Mouse (Mus musculus): ENCODE measurements around the gene Rab5if. TPM values are rescaled to one million over a fixed set of nuclear protein-coding genes. Genes with fewer than 3 reads are reported as not detected.
"Not testable (repeated sequence)": the region's sequence is repeated elsewhere in the genome, so short reads cannot be mapped to it uniquely, and the experiment has no call there.

The Rab5if gene
- 182 and 204 TPM in 2 replicates for polyA plus RNA-seq (2016; fragmentation: Nextera tagmentation; extraction: Ambion mirVana)

DNA sequence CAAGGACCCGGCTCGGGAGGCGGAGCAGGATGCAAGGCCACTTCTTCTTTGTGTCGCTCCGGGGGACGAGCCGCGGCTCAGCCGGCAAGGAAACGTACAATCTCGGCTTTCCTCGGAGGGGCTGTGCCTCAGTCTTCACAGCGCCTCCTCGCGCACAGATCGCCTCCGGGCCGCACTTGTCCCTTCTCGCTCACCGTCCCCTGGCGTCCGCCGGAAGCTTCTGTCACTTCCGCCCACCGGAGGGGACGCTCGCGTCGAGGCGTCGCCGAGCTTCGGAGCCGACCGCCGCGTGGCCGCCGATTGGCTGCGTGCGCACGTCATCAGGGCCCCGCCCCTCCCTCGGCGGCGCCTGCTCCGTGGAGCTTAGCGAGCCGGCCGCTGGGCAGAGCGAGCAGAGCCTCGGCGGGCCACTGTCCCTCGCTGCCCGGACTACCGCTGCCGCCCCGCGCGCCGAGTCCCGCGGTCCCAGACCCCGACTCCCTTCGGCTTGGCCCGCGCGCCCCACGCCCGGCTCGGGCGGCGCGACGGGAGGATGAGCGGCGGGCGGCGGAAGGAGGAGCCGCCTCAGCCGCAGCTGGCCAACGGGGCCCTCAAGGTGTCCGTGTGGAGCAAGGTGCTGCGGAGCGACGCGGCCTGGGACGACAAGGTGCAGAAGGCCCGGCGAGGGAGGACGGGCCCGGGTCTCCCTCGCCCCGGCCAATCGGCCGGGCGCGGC, at the start of gene Rab5if:
Gene Rab5if (plus strand): TSS at position 357 of the 715 bp plus-strand sequence.
- H3K36me3 ChIP-seq = peaks cover 60% of the 10 kb centered on the region
- DNase-seq (ENCODE audit: low spot score) = peak; percentile 99
- H3K9me3 ChIP-seq (replicated peaks) = no peaks in the 10 kb centered on the region
- peak within 1 kb of the TSS; percentile 98 for H3K4me3 ChIP-seq
- peaks cover 17% of the 10 kb centered on the region for H3K4me1 ChIP-seq
- H3K27ac ChIP-seq = peak within 1 kb of the TSS; percentile 92
- WGBS = under 1% methylated on average over 98 of the region's 98 CpGs
- no peaks in the 10 kb centered on the region for H3K27me3 ChIP-seq (ENCODE audit: low read depth, poor library complexity, severe bottlenecking)

DNA sequence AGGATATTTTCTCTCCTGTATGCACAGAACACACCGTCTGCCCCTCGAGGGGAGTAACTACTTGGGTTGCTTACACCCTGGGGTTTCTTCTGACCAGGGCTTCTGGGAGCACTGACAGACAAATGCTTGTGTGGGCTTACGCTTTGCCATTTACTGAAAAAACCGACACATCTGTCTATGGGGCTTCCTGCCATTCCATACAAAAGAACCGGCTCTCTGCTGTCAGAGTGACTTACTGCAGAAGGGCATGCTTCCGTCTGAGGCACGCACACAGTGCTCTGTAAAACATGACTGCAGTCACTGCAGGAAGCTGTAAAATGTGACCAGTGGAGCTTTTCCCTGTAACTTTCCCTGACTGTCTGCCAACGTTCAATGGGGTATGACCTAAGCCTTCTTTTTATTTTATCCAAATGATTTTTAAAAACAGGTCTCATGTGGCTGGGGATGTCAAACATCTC, 48.6 kb upstream of the Rab5if start:
- Histone ChIP-seq H3K4me1 (peaks cover 36% of the 10 kb centered on the region), H3K27ac (peak overlapping the region; percentile 73; the same call in 1 of the 2 replicates), H3K36me3 (no peaks in the 10 kb centered on the region), H3K4me3 (no peak overlapping the region), H3K9me3 (replicated peaks) (no peaks in the 10 kb centered on the region), H3K27me3 (ENCODE audit: low read depth, poor library complexity, severe bottlenecking) (no peaks in the 10 kb centered on the region)
- DNase-seq (ENCODE audit: low spot score) = peak; percentile 42
- WGBS = 16% methylated on average over 8 of the region's 8 CpGs

- Histone ChIP-seq H3K4me1 (peaks cover 32% of the 10 kb centered on the region), H3K27me3 (ENCODE audit: low read depth, poor library complexity, severe bottlenecking) (no peaks in the 10 kb centered on the region), H3K9me3 (replicated peaks) (no peaks in the 10 kb centered on the region), H3K4me3 (no peak overlapping the region), H3K36me3 (no peaks in the 10 kb centered on the region), H3K27ac (peak overlapping the region; percentile 73)
- DNase-seq (ENCODE audit: low spot score) = no peak
- WGBS = 39% methylated on average over 5 of the region's 5 CpGs
Measured at GRCm38 (mm10) chr2:156814893-156815292, 48.0 kb upstream of the Rab5if start.

DNA sequence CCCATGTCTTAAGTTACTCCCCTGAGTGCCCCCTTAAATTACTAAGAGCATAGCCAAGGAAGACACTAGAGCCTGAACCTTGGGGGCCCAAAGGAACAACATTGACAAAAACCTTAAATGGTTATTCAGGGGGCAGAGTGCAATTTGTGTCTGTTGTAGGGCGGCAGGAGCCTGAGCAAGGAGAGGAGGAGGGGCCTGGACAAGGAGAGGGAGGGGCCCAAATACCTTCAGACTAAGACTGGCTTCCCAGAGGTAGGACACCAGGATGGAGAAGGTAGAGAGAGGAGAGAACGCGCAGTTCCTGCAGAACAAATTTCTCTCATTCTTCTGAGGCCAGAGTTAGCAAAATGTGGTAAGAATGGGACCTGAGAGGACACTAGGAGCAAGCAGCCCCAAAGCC, 47.5 kb upstream of the Rab5if start:
- peak overlapping the region; percentile 73 for H3K27ac ChIP-seq
- no peaks in the 10 kb centered on the region for H3K36me3 ChIP-seq
- peaks cover 30% of the 10 kb centered on the region for H3K4me1 ChIP-seq
- no peak for DNase-seq (ENCODE audit: low spot score)
- H3K4me3 ChIP-seq = no peak overlapping the region
- H3K27me3 ChIP-seq (ENCODE audit: low read depth, poor library complexity, severe bottlenecking) = no peaks in the 10 kb centered on the region
- H3K9me3 ChIP-seq (replicated peaks) = no peaks in the 10 kb centered on the region
- 56% methylated on average over 3 of the region's 3 CpGs for WGBS

GRCm38 (mm10) chr2:156816116-156816515, 46.8 kb upstream of the Rab5if start:
- H3K27me3 ChIP-seq (ENCODE audit: low read depth, poor library complexity, severe bottlenecking) = no peaks in the 10 kb centered on the region
- H3K27ac ChIP-seq = no peak overlapping the region
- H3K36me3 ChIP-seq = no peaks in the 10 kb centered on the region
- no peaks in the 10 kb centered on the region for H3K9me3 ChIP-seq (replicated peaks)
- WGBS = 58% methylated on average over 1 of the region's 1 CpGs
- H3K4me3 ChIP-seq = no peak overlapping the region
- peaks cover 30% of the 10 kb centered on the region for H3K4me1 ChIP-seq
- no peak for DNase-seq (ENCODE audit: low spot score)

DNA sequence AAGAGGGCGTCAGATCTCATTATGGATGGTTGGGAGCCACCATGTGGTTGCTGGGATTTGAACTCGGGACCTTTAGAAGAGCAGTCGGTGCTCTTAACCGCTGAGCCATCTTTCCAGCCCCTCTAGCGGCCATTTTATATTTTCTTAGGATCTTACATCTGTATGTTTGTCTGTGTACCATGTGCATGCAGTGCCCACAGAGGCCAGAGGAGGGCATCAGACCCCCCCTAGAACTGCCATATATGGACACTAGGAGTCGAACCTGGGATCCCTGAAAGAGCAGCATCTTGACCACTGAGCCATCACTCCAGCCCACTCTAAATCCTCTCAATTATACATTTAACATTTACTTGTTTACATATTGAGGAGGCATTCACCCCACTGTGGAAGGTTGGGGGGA, 37.8 kb upstream of the Rab5if start:
- not testable (repeated sequence) for H3K4me3 ChIP-seq; H3K27ac ChIP-seq; H3K9me3 ChIP-seq (replicated peaks); H3K27me3 ChIP-seq (ENCODE audit: low read depth, poor library complexity, severe bottlenecking); H3K4me1 ChIP-seq; DNase-seq (ENCODE audit: low spot score)
- peaks cover 21% of the 10 kb centered on the region for H3K36me3 ChIP-seq
- 91% methylated on average over 6 of the region's 6 CpGs for WGBS

GRCm38 (mm10) chr2:156834336-156834735, 28.6 kb upstream of the Rab5if start:
- Histone ChIP-seq H3K36me3 (peaks cover 90% of the 10 kb centered on the region), H3K9me3 (replicated peaks) (peaks cover 18% of the 10 kb centered on the region; the same call in 1 of the 2 replicates), H3K4me3 (no peak overlapping the region), H3K27ac (no peak overlapping the region), H3K4me1 (peaks cover 12% of the 10 kb centered on the region), H3K27me3 (ENCODE audit: low read depth, poor library complexity, severe bottlenecking) (no peaks in the 10 kb centered on the region)
- no peak for DNase-seq (ENCODE audit: low spot score)
- WGBS = over 99% methylated on average over 11 of the region's 11 CpGs

DNA sequence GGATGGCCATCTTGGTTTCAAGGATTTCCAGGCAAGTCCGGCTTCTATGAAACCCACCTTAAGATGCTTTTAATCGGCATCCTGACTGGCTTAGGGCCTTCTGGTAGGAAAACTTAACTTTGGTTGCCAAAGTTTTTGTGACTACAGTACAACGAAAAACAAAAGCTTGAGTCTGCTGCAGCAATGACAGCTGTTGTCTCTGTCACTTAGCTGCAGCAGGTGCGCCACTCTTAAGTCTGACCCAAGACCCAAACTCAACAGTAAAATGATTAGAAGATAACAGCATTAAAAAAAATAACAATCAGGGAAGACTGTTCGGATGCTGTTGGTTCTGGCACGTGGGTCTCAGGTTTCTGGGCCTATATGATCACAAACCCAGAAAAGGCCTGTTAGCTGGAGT, 24.1 kb upstream of the Rab5if start:
- DNase-seq (ENCODE audit: low spot score) = no peak
- 64% methylated on average over 6 of the region's 6 CpGs for WGBS
- no peaks in the 10 kb centered on the region for H3K27me3 ChIP-seq (ENCODE audit: low read depth, poor library complexity, severe bottlenecking)
- H3K4me3 ChIP-seq = peak overlapping the region; percentile 96
- H3K27ac ChIP-seq = peak overlapping the region; percentile 98
- H3K36me3 ChIP-seq = peaks cover 52% of the 10 kb centered on the region
- H3K4me1 ChIP-seq = peaks cover 44% of the 10 kb centered on the region
- H3K9me3 ChIP-seq (replicated peaks) = no peaks in the 10 kb centered on the region

DNA sequence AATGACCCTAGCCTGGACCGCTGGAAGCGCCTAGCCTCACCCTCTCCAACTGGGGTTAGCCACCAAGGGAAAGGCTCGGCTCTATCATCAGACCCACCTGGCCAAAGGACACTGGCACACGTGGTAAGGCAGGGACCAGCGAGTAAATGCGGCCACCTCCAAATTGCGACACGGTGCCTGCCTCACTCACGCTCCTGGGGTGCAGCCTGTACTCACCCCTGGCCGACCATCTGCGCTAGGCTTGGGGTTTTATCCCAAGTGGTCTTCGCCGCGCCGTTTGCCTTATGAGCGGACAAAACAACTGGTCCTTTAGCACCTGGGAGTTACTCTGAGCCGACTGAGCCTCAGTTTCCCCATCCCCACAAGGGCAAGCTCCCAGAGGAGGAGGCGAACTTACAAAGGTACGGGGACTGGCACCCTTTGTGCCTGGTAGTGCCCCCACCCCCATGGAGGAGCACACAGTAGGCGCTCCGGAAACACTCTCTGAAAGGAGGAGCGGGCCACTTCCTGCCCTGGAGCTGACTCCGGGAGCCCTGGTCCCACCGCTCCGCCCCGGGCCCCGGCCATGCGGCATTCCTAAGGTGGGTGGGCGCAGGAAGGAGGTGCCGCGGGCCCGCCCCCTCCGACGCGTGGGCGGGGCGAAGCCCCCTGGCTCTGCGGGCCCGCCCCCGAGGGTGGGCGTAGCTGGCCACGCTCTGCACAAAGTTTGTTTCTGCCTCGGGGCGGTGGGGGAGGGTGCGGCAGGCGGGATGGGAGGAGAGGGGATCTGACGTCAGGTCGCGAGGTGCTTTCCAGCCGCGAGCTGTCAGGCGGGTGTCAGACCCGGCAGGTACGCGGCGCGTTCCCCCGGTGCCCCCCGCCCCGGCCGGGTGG, 23.4 kb upstream of the Rab5if start, which contains the start of gene Tgif2:
Gene Tgif2 (plus strand): TSS at position 689 of the 873 bp plus-strand sequence.
- H3K27me3 ChIP-seq (ENCODE audit: low read depth, poor library complexity, severe bottlenecking) = no peaks in the 10 kb centered on the region
- DNase-seq (ENCODE audit: low spot score) = peak; percentile 99
- H3K9me3 ChIP-seq (replicated peaks) = no peaks in the 10 kb centered on the region
- peaks cover 52% of the 10 kb centered on the region for H3K36me3 ChIP-seq
- H3K4me1 ChIP-seq = peaks cover 51% of the 10 kb centered on the region
- under 1% methylated on average over 56 of the region's 61 CpGs for WGBS
- peak within 1 kb of the TSS; percentile 96 for H3K4me3 ChIP-seq
- peak within 1 kb of the TSS; percentile 98 for H3K27ac ChIP-seq

DNA sequence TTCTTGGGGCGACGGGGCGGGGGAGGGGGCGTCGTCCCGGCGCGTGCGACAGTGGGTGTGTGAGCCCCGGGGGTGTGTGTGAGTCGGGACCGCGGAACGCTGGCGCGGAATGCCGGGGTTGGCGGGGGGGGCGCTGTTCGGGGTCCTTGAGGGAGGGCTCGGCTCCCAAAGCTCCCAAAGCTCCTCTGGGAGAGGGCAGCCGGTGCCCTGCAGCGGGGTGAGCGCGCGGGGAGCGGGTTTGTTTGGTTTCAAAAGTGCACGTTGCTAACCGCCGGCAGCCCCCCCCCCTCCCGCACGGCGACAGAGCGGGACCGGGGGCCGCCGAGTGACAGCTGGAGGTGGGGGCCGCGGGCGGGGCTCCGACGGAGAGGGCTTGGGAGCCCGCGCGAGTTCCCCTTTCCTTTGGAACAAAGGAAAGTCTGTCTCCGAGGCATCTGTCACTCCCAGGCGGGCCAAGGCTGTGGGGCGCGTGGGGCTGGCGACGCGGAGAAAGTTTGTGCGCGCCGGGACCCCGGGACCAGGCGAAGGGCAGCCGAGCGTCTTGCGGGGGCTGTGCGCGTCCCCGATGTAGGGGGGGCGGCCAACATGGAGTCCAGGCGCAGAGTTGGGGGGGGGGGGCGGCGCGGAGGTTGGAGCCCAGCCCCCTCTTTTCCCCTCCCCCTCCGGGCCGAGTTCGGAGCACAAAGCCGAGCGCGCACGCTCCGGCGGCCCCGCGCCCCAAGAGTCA, 22.5 kb upstream of the Rab5if start:
- Histone ChIP-seq H3K9me3 (replicated peaks) (no peaks in the 10 kb centered on the region), H3K4me3 (peak overlapping the region; percentile 96), H3K27ac (peak overlapping the region; percentile 98), H3K36me3 (peaks cover 52% of the 10 kb centered on the region), H3K27me3 (ENCODE audit: low read depth, poor library complexity, severe bottlenecking) (no peaks in the 10 kb centered on the region), H3K4me1 (peaks cover 60% of the 10 kb centered on the region)
- DNase-seq (ENCODE audit: low spot score) = peak; percentile 82
- WGBS = under 1% methylated on average over 70 of the region's 79 CpGs

DNA sequence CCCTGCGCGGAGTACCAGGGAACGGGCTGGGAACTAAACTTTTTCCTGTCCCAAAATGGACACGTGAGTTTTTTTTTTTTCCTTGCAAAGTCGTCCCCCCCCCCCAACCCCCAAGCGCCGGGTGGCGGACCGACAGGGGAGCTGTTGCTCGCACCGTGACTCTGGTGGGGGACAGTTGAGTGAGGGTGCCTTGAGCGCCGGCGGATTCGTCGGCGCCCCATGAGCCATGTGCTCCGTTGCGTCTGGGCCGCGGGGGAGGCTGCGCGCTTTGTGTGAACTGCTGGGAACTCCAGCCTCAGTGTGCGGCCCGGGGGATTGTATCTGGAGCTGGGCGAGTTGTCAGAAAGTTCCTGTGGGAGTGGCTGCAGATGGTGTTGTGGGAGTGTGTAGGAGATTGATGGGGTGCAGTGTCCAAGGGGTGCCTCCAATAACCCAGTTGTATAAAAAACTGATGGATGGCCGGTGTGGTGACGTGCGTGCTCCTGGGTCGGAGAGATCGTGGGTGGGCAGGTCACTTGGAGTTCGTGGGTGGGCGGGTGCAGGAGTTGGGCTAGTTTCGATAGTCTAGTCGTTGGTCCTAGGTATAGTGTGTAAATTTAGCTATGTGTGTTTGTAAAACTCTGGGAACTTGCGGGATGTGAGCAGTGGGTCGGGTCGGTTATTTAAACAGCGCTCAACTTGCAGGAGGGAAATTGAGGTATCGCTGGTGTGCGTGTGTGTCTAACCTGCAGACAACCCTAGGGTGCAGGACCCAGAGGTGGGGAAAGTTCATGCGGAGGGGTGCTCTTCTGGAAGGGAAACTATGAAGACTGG, 21.7 kb upstream of the Rab5if start:
- peak overlapping the region; percentile 98 for H3K27ac ChIP-seq
- no peaks in the 10 kb centered on the region for H3K9me3 ChIP-seq (replicated peaks)
- H3K36me3 ChIP-seq = peaks cover 52% of the 10 kb centered on the region
- H3K4me1 ChIP-seq = peaks cover 61% of the 10 kb centered on the region
- peak overlapping the region; percentile 96 for H3K4me3 ChIP-seq
- peak; percentile 79 for DNase-seq (ENCODE audit: low spot score)
- H3K27me3 ChIP-seq (ENCODE audit: low read depth, poor library complexity, severe bottlenecking) = no peaks in the 10 kb centered on the region
- WGBS = under 1% methylated on average over 39 of the region's 42 CpGs
